Mouse (Mus musculus): ENCODE results near the gene Aqp11.

Gene Aqp11

DNA sequence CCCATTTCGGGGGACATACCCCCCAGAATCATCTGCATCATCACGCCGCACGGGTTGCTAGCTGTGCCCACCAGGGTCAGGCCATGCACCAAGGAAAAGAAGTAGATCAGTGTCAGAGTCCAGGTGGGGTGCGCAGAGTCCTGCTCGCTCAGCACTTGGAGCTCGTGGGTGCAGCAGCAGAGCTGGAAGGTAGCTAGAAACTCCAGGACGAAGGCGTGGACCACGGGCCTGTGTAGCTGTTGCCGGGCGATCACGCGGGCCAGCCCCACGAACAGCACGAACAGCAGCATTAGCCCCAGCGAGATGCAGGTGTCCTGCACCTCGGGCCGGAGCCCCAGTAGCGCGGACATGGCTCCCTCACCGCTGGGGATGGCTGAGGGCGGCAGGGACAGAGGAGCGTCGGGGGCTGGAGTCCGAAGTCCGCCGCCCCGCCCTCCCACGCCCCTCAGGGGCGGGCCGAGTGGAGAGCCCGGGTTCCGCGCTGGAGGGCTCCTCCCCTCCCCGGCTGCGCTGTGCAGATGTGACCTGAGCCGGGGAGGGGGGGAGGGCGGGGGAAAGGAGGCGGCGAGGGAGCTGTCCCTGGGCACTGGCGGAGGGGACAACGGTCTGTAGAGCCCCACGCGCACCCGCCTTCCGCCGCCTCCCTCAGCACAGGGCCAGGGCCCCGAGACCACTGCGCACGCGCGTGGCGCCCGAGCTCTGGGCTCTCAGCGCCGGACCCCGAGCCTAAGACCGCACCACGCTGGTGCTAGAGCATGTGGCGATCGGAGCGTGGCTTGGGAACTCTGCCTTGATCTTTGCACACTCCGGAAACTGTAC lies at the start of gene Aqp11:
Gene Aqp11, minus strand, starts transcription at position 652 of the 819 bp plus-strand sequence.
- peak; percentile 77 for DNase-seq (ENCODE audit: low read depth, low spot score)

- DNase-seq (ENCODE audit: low read depth, low spot score), result no peak
Observed at GRCm38 (mm10) chr7:97783523-97783922, 45.4 kb upstream of the Aqp11 start.

- DNase-seq (ENCODE audit: low read depth, low spot score), result no peak
Observed at GRCm38 (mm10) chr7:97781496-97781895, 43.4 kb upstream of the Aqp11 start.

GRCm38 (mm10) chr7:97780815-97781214 lies 42.7 kb upstream of the Aqp11 start:
- no peak for DNase-seq (ENCODE audit: low read depth, low spot score)

DNA sequence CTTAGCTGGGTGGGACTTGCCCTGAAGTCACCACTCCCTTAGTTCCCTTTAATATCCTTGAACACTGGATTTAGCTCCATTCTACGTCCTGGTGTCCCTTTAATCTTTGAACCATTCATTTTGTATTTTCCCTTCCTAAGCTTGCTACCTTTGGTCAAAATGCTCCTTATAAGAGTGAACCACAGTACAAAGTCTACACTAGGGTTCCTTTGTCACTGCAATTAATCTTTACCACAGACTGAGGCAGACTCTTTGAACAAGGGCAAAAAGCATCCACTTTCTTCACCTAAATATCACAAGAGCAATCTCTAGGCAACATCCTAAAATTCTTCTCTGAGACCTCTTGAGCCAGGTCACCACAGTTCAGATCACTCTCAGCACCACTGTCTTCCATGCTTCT lies 42.1 kb upstream of the Aqp11 start:
- DNase-seq (ENCODE audit: low read depth, low spot score), result no peak

DNA sequence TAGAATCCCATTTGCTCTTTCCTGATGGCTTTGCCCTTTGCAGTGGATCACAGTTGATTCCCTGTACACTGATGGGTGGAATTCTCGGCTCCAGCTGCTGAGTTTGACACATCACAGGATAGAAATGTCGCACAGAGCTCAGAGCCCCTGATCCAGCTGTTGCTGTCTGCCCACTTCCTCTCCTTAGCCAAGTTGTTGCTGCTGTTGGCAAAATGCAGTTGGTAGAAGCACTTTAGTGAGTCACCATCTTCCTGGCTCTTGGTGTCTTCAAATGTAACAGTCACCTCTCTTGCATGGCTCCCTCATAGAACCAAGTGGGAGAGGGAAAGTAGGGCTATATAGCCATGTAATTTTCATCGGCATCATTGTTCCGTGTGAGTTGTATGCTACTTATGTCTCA lies 39.1 kb upstream of the Aqp11 start:
- no peak for DNase-seq (ENCODE audit: low read depth, low spot score)

DNA sequence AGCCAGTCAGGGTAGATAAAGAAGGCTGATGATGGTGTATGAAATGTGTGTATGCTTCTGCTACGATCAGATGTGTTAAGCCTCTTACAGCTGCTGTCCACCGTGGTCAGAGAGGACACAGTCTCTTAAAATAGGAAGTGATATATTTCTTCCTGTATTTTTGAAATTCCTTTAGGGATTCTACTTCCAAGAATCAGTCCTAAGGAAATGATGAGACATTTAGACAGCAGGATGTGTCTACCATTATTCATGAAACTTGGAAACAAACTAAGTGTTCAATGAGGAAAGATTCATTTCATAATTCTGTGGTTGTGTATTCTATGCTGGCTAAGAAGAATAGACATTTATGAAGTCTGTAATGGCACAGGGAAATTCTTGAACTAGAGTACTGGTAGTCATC lies 37.8 kb upstream of the Aqp11 start:
- no peak for DNase-seq (ENCODE audit: low read depth, low spot score)

GRCm38 (mm10) chr7:97775380-97775779 lies 37.3 kb upstream of the Aqp11 start:
- DNase-seq (ENCODE audit: low read depth, low spot score), result no peak

DNA sequence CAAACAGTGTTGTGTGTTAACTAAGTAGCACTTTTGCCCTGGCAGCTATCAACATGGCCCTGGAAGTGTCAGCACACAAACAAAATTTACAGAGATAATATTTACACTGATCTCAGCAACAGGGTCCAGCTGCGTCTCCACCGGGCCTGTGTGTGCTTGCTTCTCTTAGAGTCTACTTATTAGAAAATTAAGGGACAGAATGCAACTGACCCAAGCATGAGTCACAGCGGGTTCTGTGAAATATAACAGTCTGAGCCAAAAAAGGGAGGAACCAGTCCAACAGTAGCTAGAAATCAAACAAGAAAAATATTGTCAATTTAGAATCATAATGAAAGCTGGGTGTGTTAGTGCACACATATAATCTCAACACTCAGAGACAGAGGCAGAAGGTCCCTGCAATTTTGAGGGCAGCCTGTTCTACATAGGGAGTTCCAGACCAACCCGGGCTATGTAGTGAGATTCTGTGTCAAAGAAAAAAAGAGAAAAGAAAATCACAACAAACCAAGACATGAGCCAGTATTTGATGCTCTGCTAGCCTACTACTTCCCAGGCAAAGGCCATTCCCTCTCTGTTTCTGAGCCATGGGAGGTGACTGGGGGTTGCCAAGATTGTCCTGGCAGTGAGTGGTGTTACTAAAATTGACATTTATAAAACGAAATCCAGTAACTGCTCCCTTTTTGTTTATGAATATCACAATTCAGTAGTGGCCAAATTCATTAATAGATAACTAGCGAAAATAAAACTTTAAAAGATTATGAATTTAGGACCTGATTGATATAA lies 32.9 kb upstream of the Aqp11 start:
- no peak for DNase-seq (ENCODE audit: low read depth, low spot score)

DNA sequence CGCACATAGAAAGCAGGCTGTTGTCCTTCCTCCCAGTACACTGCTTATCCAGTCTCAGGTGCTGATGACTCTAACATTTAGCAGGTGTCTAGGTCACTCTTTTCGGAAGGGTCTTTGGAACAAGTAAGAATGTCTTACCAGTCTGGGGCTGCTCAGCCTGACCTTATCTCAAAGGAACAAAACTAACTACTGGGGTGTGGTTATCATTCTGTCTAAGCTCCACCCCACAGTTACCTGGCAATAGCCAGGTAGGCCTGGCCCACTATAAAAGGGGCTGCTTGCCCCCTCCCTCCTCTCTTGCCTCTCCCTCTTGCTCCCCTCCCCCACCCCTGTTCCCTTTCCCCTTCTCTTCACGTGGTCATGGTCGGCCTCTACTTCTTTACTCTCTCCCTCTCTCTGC lies 30.9 kb upstream of the Aqp11 start:
- no peak for DNase-seq (ENCODE audit: low read depth, low spot score)

DNA sequence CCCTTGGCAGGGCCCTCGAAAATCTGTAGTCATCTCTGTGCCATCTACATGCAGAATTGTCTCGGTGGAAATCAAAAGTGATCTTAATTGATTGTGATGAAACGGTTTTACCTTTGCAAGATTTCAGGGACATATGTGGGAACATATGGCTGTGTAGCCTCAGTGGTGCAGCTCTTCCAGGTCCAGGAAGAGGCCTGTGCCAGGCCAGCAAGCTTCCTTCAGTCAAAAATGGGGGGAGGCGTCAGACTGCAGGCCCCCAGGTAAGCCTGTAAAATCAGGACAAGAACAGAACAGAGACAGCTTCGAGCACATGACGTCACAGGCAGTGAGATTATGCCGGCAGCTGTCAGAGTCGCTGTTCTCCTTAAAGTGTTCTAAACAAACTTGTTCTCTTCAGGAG lies 29.8 kb upstream of the Aqp11 start:
- no peak for DNase-seq (ENCODE audit: low read depth, low spot score)

GRCm38 (mm10) chr7:97766406-97767166 lies 28.5 kb upstream of the Aqp11 start:
- DNase-seq (ENCODE audit: low read depth, low spot score), result no peak

- no peak for DNase-seq (ENCODE audit: low read depth, low spot score)
Observed at GRCm38 (mm10) chr7:97765963-97766347, 27.9 kb upstream of the Aqp11 start.

- no peak for DNase-seq (ENCODE audit: low read depth, low spot score)
Observed at GRCm38 (mm10) chr7:97765181-97765962, 27.3 kb upstream of the Aqp11 start.

- DNase-seq (ENCODE audit: low read depth, low spot score), result no peak
Observed at GRCm38 (mm10) chr7:97764591-97764990, 26.5 kb upstream of the Aqp11 start.

- DNase-seq (ENCODE audit: low read depth, low spot score), result no peak
Observed at GRCm38 (mm10) chr7:97756967-97757881, 19.1 kb upstream of the Aqp11 start.

- peak; percentile 77 for DNase-seq (ENCODE audit: low read depth, low spot score)
Observed at GRCm38 (mm10) chr7:97749207-97750190, 11.4 kb upstream of the Aqp11 start.

DNA sequence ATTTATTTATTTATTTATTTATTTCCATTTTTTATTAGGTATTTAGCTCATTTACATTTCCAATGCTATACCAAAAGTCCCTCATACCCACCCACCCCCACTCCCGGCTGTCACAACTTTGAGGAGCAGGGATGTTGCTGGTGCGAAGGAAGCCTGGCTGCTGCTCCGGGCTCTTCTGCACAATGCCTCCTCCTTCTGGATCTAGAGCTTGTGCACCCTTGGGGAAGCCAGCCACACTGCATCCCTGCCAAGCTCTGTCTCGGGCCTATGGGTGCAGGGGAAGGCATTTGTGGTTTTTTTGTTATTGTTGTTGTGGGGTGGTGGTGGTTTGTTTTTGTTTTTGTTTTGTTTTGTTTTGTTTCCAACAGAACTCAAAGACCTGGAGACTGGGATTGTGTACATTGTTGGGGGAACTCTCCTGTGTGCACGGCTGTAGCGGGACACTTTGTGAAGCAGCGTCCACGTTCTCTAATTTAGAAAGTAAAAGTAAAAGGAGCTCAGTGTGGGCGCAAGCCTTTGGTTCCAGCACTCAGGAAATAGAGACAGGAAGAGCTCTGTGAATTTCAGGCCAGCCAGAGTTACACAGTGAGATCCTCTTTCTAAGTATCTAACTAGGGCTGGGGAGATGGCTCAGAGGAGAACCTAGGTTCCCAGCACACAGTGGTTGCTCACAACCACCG lies 10.6 kb upstream of the Aqp11 start:
- DNase-seq (ENCODE audit: low read depth, low spot score), result peak; percentile 76

Data from CD4-positive helper T cell, adult 2 months (primary cell).